ENCODE assay signal across 9 mouse cellular contexts in the genomic region with DNA sequence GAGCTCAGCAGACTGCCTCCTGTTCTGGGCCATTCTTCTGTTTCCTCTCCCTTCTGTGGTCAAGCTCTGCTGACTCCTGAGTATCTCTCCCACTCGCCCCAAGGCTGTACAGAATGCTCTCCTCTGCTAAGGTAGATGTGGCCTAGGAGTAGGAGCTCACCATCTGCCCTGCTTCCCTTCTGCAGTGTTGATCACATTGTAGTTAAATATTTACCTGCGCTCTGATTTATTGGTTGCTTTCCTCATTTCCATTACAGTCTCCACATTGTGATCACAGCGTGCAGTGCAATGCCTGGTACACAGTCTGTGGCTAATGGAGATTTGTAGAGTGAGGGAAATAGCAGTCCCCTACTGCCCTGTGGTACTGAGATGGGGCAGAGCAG.
DNase-seq lines count a peak whose midpoint lies in the region; ATAC-seq and TF ChIP-seq lines count a peak whose summit lies in the region.
"Had no signal": no experiment of that assay in that cellular context is flagged by ENCODE, and none has a peak within 500 bp of the region (broad histone marks: within the 10 kb centered on the region; RNA-seq: fewer than 3 reads in every experiment).

No protein-coding gene starts in this region.

- no peaks in the 10 kb centered on the region for H3K27me3 ChIP-seq in midbrain, embryonic 13.5 days
- H3K27me3 ChIP-seq in midbrain, embryonic 11.5 days (ENCODE audit: control insufficient read depth, insufficient read depth, low read length) = no peaks in the 10 kb centered on the region
- H3K27me3 ChIP-seq in hindbrain, embryonic 15.5 days = no peaks in the 10 kb centered on the region
- H3K27me3 ChIP-seq in kidney, postnatal 0 days (ENCODE audit: insufficient read depth, low read length) = no peaks in the 10 kb centered on the region
- no peaks in the 10 kb centered on the region for H3K27me3 ChIP-seq in neural tube, embryonic 15.5 days (replicated peaks)

- no peak overlapping the region for H3K9ac ChIP-seq in midbrain, embryonic 13.5 days (replicated peaks)
- H3K9ac ChIP-seq in midbrain, embryonic 11.5 days (ENCODE audit: low read length) = no peak overlapping the region
- H3K9ac ChIP-seq in hindbrain, embryonic 15.5 days = no peak overlapping the region
- 0 out of 2 replicates have a peak overlapping the region, but pooled peaks have one; percentile 32 for H3K9ac ChIP-seq in kidney, postnatal 0 days (ENCODE audit: low read depth, low read length)
- H3K9ac ChIP-seq in neural tube, embryonic 15.5 days (replicated peaks) = no peak overlapping the region

- H3K36me3 ChIP-seq in midbrain, embryonic 13.5 days = no peaks in the 10 kb centered on the region
- no peaks in the 10 kb centered on the region for H3K36me3 ChIP-seq in midbrain, embryonic 11.5 days (ENCODE audit: control insufficient read depth, insufficient read depth, low read length)
- no peaks in the 10 kb centered on the region for H3K36me3 ChIP-seq in hindbrain, embryonic 15.5 days
- no peaks in the 10 kb centered on the region for H3K36me3 ChIP-seq in kidney, postnatal 0 days (ENCODE audit: insufficient read depth, low read length)
- no peaks in the 10 kb centered on the region for H3K36me3 ChIP-seq in neural tube, embryonic 15.5 days

- no peak for ATAC-seq in midbrain, embryonic 13.5 days
- no peak for ATAC-seq in midbrain, embryonic 11.5 days (ENCODE audit: low FRiP score)
- ATAC-seq in hindbrain, embryonic 15.5 days (ENCODE audit: low FRiP score, low read depth) = peak; percentile 38; the same call in 1 of the 2 replicates
- peak; percentile 91 for ATAC-seq in kidney, postnatal 0 days (replicated peaks; ENCODE audit: low FRiP score, low read depth)
- peak; percentile 50; the same call in 1 of the 2 replicates for ATAC-seq in neural tube, embryonic 15.5 days (ENCODE audit: low FRiP score)

- 80% methylated on average over 3 of the region's 3 CpGs for WGBS in midbrain, embryonic 13.5 days
- WGBS in midbrain, embryonic 11.5 days = 79% methylated on average over 3 of the region's 3 CpGs
- 47% methylated on average over 3 of the region's 3 CpGs for WGBS in hindbrain, embryonic 15.5 days
- 49% methylated on average over 3 of the region's 3 CpGs for WGBS in kidney, postnatal 0 days
- 43% methylated on average over 3 of the region's 3 CpGs for WGBS in neural tube, embryonic 15.5 days

- peak overlapping the region; percentile 51; the same call in 1 of the 2 replicates for H3K27ac ChIP-seq in midbrain, embryonic 13.5 days
- H3K27ac ChIP-seq in midbrain, embryonic 11.5 days (ENCODE audit: low read depth, low read length) = no peak overlapping the region
- H3K27ac ChIP-seq in hindbrain, embryonic 15.5 days (replicated peaks) = peak overlapping the region; percentile 47; the same call in 1 of the 2 replicates
- peak overlapping the region; percentile 93 for H3K27ac ChIP-seq in kidney, postnatal 0 days
- peak overlapping the region; percentile 43 for H3K27ac ChIP-seq in neural tube, embryonic 15.5 days (replicated peaks)

- no peak for TF ChIP-seq CTCF in kidney, postnatal 0 days (IDR thresholded peaks at IDR 0.05; ENCODE audit: low read depth)

- DNase-seq in midbrain, embryonic 11.5 days (ENCODE audit: low spot score, missing footprints) = no peak
- DNase-seq in kidney, postnatal 0 days (ENCODE audit: low spot score) = peak; percentile 69
- DNase-seq in gastrocnemius, postnatal 4 days (ENCODE audit: low spot score in 2 of 2) = no peak
- DNase-seq in heart, adult 9 months (ENCODE audit: low spot score in 2 of 2) = no peak
- no peak for DNase-seq in left cerebral cortex, adult 18-20 months (ENCODE audit: low spot score in 2 of 2)
- DNase-seq: layer of hippocampus, adult 9-11 months had no signal

- H3K4me3 ChIP-seq in midbrain, embryonic 13.5 days (replicated peaks) = no peak overlapping the region
- no peak overlapping the region for H3K4me3 ChIP-seq in midbrain, embryonic 11.5 days (ENCODE audit: low read depth, low read length)
- no peak overlapping the region for H3K4me3 ChIP-seq in hindbrain, embryonic 15.5 days
- H3K4me3 ChIP-seq in kidney, postnatal 0 days (replicated peaks; ENCODE audit: low read depth, low read length) = no peak overlapping the region
- H3K4me3 ChIP-seq in neural tube, embryonic 15.5 days (replicated peaks) = no peak overlapping the region

- H3K4me1 ChIP-seq in midbrain, embryonic 13.5 days (replicated peaks) = peaks cover 25% of the 10 kb centered on the region
- no peaks in the 10 kb centered on the region; the same call in 1 of the 2 replicates for H3K4me1 ChIP-seq in midbrain, embryonic 11.5 days (ENCODE audit: control insufficient read depth, insufficient read depth, low read length)
- peaks cover 15% of the 10 kb centered on the region for H3K4me1 ChIP-seq in hindbrain, embryonic 15.5 days (replicated peaks)
- peaks cover 4% of the 10 kb centered on the region; the same call in 1 of the 2 replicates for H3K4me1 ChIP-seq in kidney, postnatal 0 days (replicated peaks; ENCODE audit: insufficient read depth, low read length)
- peaks cover 24% of the 10 kb centered on the region for H3K4me1 ChIP-seq in neural tube, embryonic 15.5 days

- H3K4me2 ChIP-seq in midbrain, embryonic 13.5 days (replicated peaks) = no peak overlapping the region
- H3K4me2 ChIP-seq in midbrain, embryonic 11.5 days = no peak overlapping the region
- H3K4me2 ChIP-seq in hindbrain, embryonic 15.5 days = no peak overlapping the region
- H3K4me2 ChIP-seq in kidney, postnatal 0 days (ENCODE audit: low read length) = peak overlapping the region; percentile 27; the same call in 1 of the 2 replicates
- H3K4me2 ChIP-seq in neural tube, embryonic 15.5 days = no peak overlapping the region

- H3K9me3 ChIP-seq in midbrain, embryonic 13.5 days = no peaks in the 10 kb centered on the region
- no peaks in the 10 kb centered on the region for H3K9me3 ChIP-seq in midbrain, embryonic 11.5 days (ENCODE audit: control insufficient read depth, low read length)
- no peaks in the 10 kb centered on the region for H3K9me3 ChIP-seq in hindbrain, embryonic 15.5 days
- no peaks in the 10 kb centered on the region for H3K9me3 ChIP-seq in kidney, postnatal 0 days (replicated peaks; ENCODE audit: low read length)
- H3K9me3 ChIP-seq in neural tube, embryonic 15.5 days (replicated peaks) = no peaks in the 10 kb centered on the region

Comparison
In these comparisons a context has a peak if more than half of its experiments do, and no peak if none do; other contexts are left out.
1. ATAC-seq: peak in hindbrain, embryonic 15.5 days (single experiment), kidney, postnatal 0 days (single experiment) and neural tube, embryonic 15.5 days (single experiment); none in midbrain, embryonic 13.5 days (single experiment) and midbrain, embryonic 11.5 days (single experiment).